Mouse (Mus musculus) hindbrain, embryonic 13.5 days (tissue): ENCODE results near the gene Tex37. TPM values are rescaled to one million over a fixed set of nuclear protein-coding genes. Genes with fewer than 3 reads are reported as not detected.

Experiments
- ATAC-seq: fragments of 200-750 bp; cut with Nextera tagmentation; 2 replicates; pipeline ENCODE4 v1.8.0; 2017; ENCODE audit warnings: moderate TSS enrichment; ENCODE audit not compliant: low FRiP score
- H3K27ac ChIP-seq: fragments of 300-500 bp; sonication (generic); 2 replicates; pipeline ENCODE4 v1.5.1; 2015; ENCODE audit warnings: inconsistent platforms, mild to moderate bottlenecking, moderate library complexity
- H3K27me3 ChIP-seq: fragments of 300-500 bp; sonication (generic); 2 replicates; pipeline ENCODE4 v1.6.1; 2015; ENCODE audit warnings: mild to moderate bottlenecking, inconsistent platforms
- H3K36me3 ChIP-seq: fragments of 300-500 bp; sonication (generic); 2 replicates; pipeline ENCODE4 v1.6.1; 2015; ENCODE audit warnings: mild to moderate bottlenecking, inconsistent platforms
- H3K4me1 ChIP-seq: fragments of 300-500 bp; sonication (generic); replicated peaks from 2 replicates; pipeline ENCODE4 v1.6.1; 2015; ENCODE audit warnings: inconsistent platforms
- H3K4me2 ChIP-seq: fragments of 300-500 bp; sonication (generic); 2 replicates; pipeline ENCODE4 v1.6.1; 2015; ENCODE audit warnings: inconsistent platforms, mild to moderate bottlenecking, moderate library complexity
- H3K4me3 ChIP-seq: fragments of 300-500 bp; sonication (generic); 2 replicates; pipeline ENCODE4 v1.5.1; 2015; ENCODE audit warnings: mild to moderate bottlenecking, inconsistent platforms
- H3K9ac ChIP-seq: fragments of 300-500 bp; sonication (generic); 2 replicates; pipeline ENCODE4 v1.6.1; 2015; ENCODE audit warnings: mild to moderate bottlenecking, inconsistent platforms
- H3K9me3 ChIP-seq: fragments of 300-500 bp; sonication (generic); 2 replicates; pipeline ENCODE4 v1.6.1; 2016; ENCODE audit warnings: inconsistent platforms
- WGBS: fragments of 180-500 bp; shearing (Covaris S2); methylation state at CpG from one replicate; pipeline ENCODE4 v1.1.7; 2015; 5-methylcytosine and 5-hydroxymethylcytosine counted together
- polyA plus RNA-seq: library from polyadenylated mRNA; unstranded; fragments of >200 nt; fragmentation: Nextera tagmentation; extraction: Ambion mirVana; gene quantifications from 2 replicates; pipeline ENCODE4 v1.2.1, GENCODE M21; 2015

Tex37 gene
- polyA plus RNA-seq, 1 experiment from 2014 or later: not detected

DNA sequence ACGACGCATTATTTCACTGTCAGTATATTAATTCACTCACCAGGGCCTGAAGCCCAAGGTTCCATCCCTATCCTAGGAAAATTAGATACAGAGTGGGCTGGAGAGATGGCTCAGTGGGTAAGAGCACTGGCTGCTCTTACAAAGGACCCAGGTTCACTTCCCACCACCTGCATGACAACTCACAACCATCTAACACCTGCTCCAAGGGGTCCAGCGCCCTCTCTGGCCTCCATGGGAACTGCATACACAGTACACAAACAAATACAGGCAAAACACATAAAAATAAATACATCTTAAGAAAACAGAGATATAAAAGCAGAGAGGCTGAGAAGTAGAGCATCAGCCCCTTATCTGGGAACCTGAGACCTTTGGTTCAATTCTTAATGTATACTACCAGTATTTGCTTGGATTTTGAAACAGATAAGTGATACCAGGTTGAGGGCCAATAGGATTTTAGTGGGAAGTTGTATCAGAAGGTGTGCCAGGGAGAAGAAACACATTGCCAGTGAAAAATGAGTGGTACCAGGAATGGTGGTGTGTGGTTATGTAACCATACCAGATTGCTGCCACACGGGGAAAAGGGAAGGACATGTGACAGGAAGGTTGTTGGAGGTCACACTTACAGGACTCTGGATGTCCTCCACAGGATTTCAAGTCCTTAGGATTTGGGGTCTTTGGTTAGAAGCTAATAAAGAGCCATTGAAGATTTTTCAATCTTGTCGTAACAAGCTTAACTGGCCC, 44.5 kb downstream of the Tex37 start:
- ATAC-seq: no peak
- Histone ChIP-seq H3K27ac (no peak overlapping the region), H3K9me3 (no peaks in the 10 kb centered on the region), H3K27me3 (no peaks in the 10 kb centered on the region), H3K9ac (no peak overlapping the region), H3K4me1 (peaks cover 16% of the 10 kb centered on the region), H3K4me3 (no peak overlapping the region), H3K36me3 (peaks cover 7% of the 10 kb centered on the region), H3K4me2 (no peak overlapping the region)
- WGBS: 77% methylated on average over 5 of the region's 5 CpGs

- Histone ChIP-seq H3K27ac (no peak overlapping the region), H3K36me3 (no peaks in the 10 kb centered on the region; the same call in 1 of the 2 replicates), H3K4me2 (no peak overlapping the region), H3K9ac (no peak overlapping the region), H3K27me3 (no peaks in the 10 kb centered on the region), H3K4me1 (peaks cover 16% of the 10 kb centered on the region), H3K9me3 (no peaks in the 10 kb centered on the region), H3K4me3 (no peak overlapping the region)
- no peak for ATAC-seq
- 73% methylated on average over 7 of the region's 7 CpGs for WGBS
Measured at GRCm38 (mm10) chr6:70872570-70872969, 46.2 kb downstream of the Tex37 start.

- Histone ChIP-seq H3K4me3 (no peak overlapping the region), H3K9me3 (no peaks in the 10 kb centered on the region), H3K27me3 (no peaks in the 10 kb centered on the region), H3K36me3 (no peaks in the 10 kb centered on the region; the same call in 1 of the 2 replicates), H3K27ac (peak overlapping the region; percentile 35), H3K4me1 (peaks cover 16% of the 10 kb centered on the region), H3K9ac (no peak overlapping the region), H3K4me2 (peak overlapping the region; percentile 27)
- 59% methylated on average over 10 of the region's 10 CpGs for WGBS
- peak; percentile 81 for ATAC-seq
Measured at GRCm38 (mm10) chr6:70872128-70872527, 46.6 kb downstream of the Tex37 start.

DNA sequence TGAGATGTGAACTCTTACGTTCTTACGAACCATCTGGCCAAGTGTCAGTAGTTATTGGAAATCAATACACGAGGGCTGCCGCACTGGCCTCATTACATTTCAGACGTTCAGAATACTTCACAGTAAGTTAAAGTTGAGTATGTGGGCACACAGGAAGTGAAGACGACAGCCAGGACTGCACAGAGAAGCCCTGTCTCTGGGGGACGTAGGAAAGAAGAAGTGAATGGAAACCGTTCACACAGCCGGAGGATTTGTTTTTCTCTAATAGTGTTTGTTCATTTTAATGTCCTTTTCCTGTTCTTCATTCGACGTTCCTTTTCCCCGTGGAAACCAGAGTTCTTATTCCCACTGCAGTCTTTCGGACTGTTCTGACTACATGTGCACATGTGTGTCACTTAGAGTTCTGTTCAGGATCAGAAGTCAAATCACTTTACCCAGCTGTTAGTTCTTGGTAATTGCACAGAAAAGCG, 47.2 kb downstream of the Tex37 start:
- Histone ChIP-seq H3K4me2 (peak overlapping the region; percentile 27; the same call in 1 of the 2 replicates), H3K27me3 (no peaks in the 10 kb centered on the region), H3K9ac (no peak overlapping the region), H3K4me1 (peaks cover 16% of the 10 kb centered on the region), H3K9me3 (no peaks in the 10 kb centered on the region), H3K27ac (peak overlapping the region; percentile 35; the same call in 1 of the 2 replicates), H3K4me3 (no peak overlapping the region), H3K36me3 (no peaks in the 10 kb centered on the region)
- ATAC-seq: no peak
- WGBS: 64% methylated on average over 14 of the region's 14 CpGs

DNA sequence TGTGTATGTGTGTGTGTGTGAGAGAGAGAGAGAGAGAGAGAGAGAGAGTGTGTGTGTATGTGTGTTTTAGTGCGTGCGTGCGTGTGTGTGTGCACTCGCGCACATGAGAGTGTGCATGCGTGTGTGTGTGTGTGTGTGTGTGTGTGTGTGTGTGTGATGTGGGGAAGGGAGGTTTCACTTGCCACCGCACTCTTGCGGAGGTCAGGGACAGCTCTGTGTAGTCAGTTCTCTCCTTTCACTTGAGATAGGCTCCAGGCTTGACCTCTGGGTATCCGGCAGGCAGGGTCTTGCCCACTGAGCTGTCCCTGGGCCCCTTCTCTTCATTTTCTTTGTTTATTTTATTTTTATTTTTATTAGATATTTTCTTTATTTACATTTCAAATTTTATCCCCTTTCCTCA, 51.4 kb downstream of the Tex37 start:
- H3K36me3 ChIP-seq: no peaks in the 10 kb centered on the region
- H3K27me3 ChIP-seq: no peaks in the 10 kb centered on the region
- ATAC-seq: peak; percentile 36; the same call in 1 of the 2 replicates
- 98% methylated on average over 9 of the region's 9 CpGs for WGBS
- H3K27ac ChIP-seq: peak overlapping the region; percentile 30; the same call in 1 of the 2 replicates
- H3K9me3 ChIP-seq: no peaks in the 10 kb centered on the region
- H3K4me1 ChIP-seq: peaks cover 12% of the 10 kb centered on the region
- no peak overlapping the region for H3K9ac ChIP-seq
- H3K4me2 ChIP-seq: no peak overlapping the region
- no peak overlapping the region for H3K4me3 ChIP-seq

DNA sequence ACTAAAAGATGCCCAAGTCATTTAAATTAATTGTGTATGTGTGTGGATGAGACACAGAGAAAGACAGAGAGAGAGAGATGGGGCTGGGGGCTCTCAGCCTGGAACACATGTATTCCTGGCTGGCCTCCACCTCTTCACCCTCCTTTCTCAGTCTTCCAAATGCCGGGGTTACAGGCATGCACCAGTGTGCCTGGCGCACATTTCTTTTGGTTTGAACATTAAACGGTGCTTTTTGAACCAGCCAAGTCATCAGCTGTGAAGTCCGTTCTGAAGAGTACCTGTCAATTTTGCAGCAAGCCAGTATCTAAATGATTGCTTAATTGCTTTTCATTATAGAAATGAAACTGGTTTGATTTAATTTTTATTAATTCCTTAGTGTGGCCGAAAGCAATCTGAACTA, 52.0 kb downstream of the Tex37 start:
- Histone ChIP-seq H3K9me3 (no peaks in the 10 kb centered on the region), H3K4me3 (no peak overlapping the region), H3K27ac (peak overlapping the region; percentile 30), H3K4me1 (peaks cover 6% of the 10 kb centered on the region), H3K4me2 (no peak overlapping the region), H3K27me3 (no peaks in the 10 kb centered on the region), H3K9ac (no peak overlapping the region), H3K36me3 (no peaks in the 10 kb centered on the region; the same call in 1 of the 2 replicates)
- ATAC-seq: no peak
- 66% methylated on average over 5 of the region's 5 CpGs for WGBS

- no peaks in the 10 kb centered on the region for H3K9me3 ChIP-seq
- H3K27ac ChIP-seq: no peak overlapping the region
- peaks cover 13% of the 10 kb centered on the region for H3K36me3 ChIP-seq
- no peaks in the 10 kb centered on the region; the same call in 1 of the 2 replicates for H3K4me1 ChIP-seq
- H3K27me3 ChIP-seq: no peaks in the 10 kb centered on the region
- no peak for ATAC-seq
- H3K4me2 ChIP-seq: no peak overlapping the region
- WGBS: 90% methylated on average over 6 of the region's 6 CpGs
- no peak overlapping the region for H3K9ac ChIP-seq
- H3K4me3 ChIP-seq: no peak overlapping the region
Measured at GRCm38 (mm10) chr6:70864285-70864684, 54.4 kb downstream of the Tex37 start.

Other genes with a start within 250 kb of the Tex37 start
- gene Rpia, start 126.7 kb downstream of the Tex37 start, polyA plus RNA-seq: 3.2 and 3.3 TPM in 2 replicates
- 13.5 and 13.9 TPM in 2 replicates for gene Eif2ak3, start 74.4 kb downstream of the Tex37 start, polyA plus RNA-seq
- not detected in 2 replicates for gene Foxi3, start 37.6 kb upstream of the Tex37 start, polyA plus RNA-seq
- gene Thnsl2, start 225.5 kb upstream of the Tex37 start, polyA plus RNA-seq: 4.2 and 4.6 TPM in 2 replicates